Mouse (Mus musculus): ENCODE results near the gene Hfe.

DNA sequence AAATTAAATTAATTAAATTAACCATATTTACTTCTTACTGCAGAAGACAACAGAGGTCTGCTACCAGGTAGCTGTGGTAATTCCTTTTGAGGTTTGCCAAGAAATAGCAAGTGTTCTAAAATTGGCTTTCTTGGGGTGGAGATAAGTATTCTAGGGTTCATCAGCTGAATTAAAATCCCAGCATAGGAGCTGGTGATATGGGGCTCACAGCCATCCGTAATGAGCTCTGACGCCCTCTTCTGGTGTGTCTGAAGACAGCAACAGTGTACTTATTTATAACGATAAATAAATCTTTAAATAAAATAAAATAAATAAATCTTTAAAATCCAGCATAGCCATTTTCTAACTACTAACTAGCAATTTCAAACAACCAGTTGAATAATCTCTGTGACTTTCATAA, 10.9 kb downstream of the Hfe start:
- TF ChIP-seq CTCF (IDR thresholded peaks at IDR 0.05; ENCODE audit: low read depth) (peak; percentile 23; the same call in 1 of the 2 replicates), EP300 (IDR thresholded peaks at IDR 0.05; ENCODE audit: low read depth) (no peak)

All from liver, embryonic 14.5 days (tissue).